Mouse (Mus musculus) liver, adult 2 months (tissue): Measurements from ENCODE around the gene Znrf3.

Source experiments
- CTCF ChIP-seq: fragments of 200-500 bp; IDR thresholded peaks from 2 replicates; pipeline ENCODE4 v1.5.1; 2011; ENCODE audit warnings: low read depth, low read length, control low read depth
- POLR2A ChIP-seq: fragments of 200-500 bp; IDR thresholded peaks from 2 replicates; pipeline ENCODE4 v1.6.1; 2011; ENCODE audit warnings: low read length, control low read depth; ENCODE audit not compliant: insufficient read depth; ENCODE audit errors: extremely low read depth

GRCm38 (mm10) chr11:5275216-5275615 is 169.4 kb downstream of the Znrf3 start:
- TF ChIP-seq POLR2A (no peak), CTCF (no peak)
